Mouse (Mus musculus) kidney, postnatal 25 days (tissue): ENCODE results near the gene Ndufa4.
A peak's percentile ranks its signal among the peaks of the same experiment; 100 is the strongest.
"Not testable (repeated sequence)": the region's sequence is repeated elsewhere in the genome, so short reads cannot be mapped to it uniquely, and the experiment has no call there.

Source experiments
- DNase-seq, 2 experiments: peaks; one replicate each; pipeline ENCODE4 v3.0.0; 2021; ENCODE audit warnings: mixed read lengths in 2 of 2

The Ndufa4 gene

GRCm38 (mm10) chr6:11907269-11908032, at the start of gene Ndufa4, which contains the start of gene Phf14:
Ndufa4 (minus strand) TSS chr6:11907497.
Phf14 (plus strand) TSS chr6:11907809.
- peak; percentile 94 to 97 for DNase-seq

GRCm38 (mm10) chr6:11948100-11948499, 40.8 kb upstream of the Ndufa4 start:
- no peak for DNase-seq

GRCm38 (mm10) chr6:11942089-11942488, 34.8 kb upstream of the Ndufa4 start:
- no peak for DNase-seq

GRCm38 (mm10) chr6:11940895-11941294, 33.6 kb upstream of the Ndufa4 start:
- no peak for DNase-seq

- DNase-seq = no peak
Observed at GRCm38 (mm10) chr6:11933403-11933802, 26.1 kb upstream of the Ndufa4 start.

GRCm38 (mm10) chr6:11927485-11927884, 20.2 kb upstream of the Ndufa4 start:
- DNase-seq = no peak

- DNase-seq = peak; percentile 20 to 53
Observed at GRCm38 (mm10) chr6:11926082-11926595, 18.8 kb upstream of the Ndufa4 start.

GRCm38 (mm10) chr6:11925496-11926041, 18.3 kb upstream of the Ndufa4 start:
- peak; percentile 91 to 94 for DNase-seq

- no peak for DNase-seq
Observed at GRCm38 (mm10) chr6:11908170-11908569, 873 bp upstream of the Ndufa4 start.

- no peak for DNase-seq
Observed at GRCm38 (mm10) chr6:11906890-11907268, 418 bp downstream of the Ndufa4 start.

GRCm38 (mm10) chr6:11900809-11901310, 6.4 kb downstream of the Ndufa4 start:
- DNase-seq = no peak

- DNase-seq = not testable (repeated sequence)
Observed at GRCm38 (mm10) chr6:11875364-11875763, 31.9 kb downstream of the Ndufa4 start.
